Mouse (Mus musculus): ENCODE results near the gene Epb41l4b.

Epb41l4b gene

GRCm38 (mm10) chr4:57016366-57017171, 126.7 kb downstream of the Epb41l4b start:
- in situ Hi-C loops (cut with MboI, MseI) = loop anchor here (10.0 kb wide), 1 partner anchor 128 kb away; the partner anchor contains the start of gene Epb41l4b

- in situ Hi-C loops (cut with MboI, MseI) = loop anchor here (10.0 kb wide), 1 partner anchor 130 kb away; the partner anchor contains the start of gene Epb41l4b
Measured at GRCm38 (mm10) chr4:57015032-57015431, 128.2 kb downstream of the Epb41l4b start.

DNA sequence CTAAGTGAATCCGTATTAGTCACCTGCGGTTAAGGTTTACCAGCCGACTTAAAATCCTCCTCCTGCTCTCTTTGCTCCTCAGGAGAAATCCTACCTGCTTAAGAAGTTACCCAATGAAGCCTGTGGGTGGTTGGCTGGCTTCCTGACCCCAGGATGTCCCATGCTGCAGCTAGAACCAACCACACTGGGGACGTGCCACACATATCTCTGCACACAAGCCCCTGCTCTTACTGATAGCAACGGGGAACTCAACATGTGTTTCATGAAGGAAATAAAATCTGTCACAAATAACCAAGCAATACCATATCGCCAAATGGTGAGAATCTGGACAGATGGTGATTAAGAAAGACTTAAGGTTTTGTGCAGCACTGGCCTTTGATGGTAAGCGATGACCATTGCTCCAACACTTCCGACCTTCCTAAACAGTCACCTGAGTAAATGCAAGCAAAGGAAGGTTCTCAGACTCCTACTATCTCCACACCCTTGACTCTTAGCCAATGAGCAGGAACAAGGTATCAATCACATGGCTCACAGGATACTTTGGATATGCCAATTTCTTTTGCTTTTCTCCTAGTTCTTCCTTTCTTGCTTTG, 131.7 kb downstream of the Epb41l4b start:
- in situ Hi-C loops (cut with MboI, MseI) = loop anchor here (10.0 kb wide), 1 partner anchor 133 kb away; the partner anchor contains the start of gene Epb41l4b

DNA sequence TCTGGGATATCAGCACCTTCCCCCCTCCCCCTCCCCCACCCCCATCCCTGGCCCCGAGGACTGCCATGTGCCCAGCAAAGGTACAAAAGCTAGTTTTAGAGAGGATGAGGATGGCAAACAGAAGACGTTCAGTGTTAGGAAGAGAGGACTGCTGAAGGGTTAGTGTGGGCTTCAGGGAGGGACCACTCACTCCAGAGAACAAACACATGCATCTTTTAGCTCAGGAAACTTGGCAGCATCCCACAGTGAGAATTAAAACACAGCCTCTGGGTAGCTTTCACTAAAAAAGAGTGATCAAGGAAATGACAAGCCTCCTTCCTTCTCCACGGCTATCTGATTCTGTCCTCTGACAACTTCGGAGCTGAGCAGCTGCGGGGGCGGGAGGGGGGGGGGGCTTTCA, 132.3 kb downstream of the Epb41l4b start:
- in situ Hi-C loops (cut with MboI, MseI) = loop anchor here (10.0 kb wide), 1 partner anchor 134 kb away; the partner anchor contains the start of gene Epb41l4b

GRCm38 (mm10) chr4:57010425-57010824, 132.8 kb downstream of the Epb41l4b start:
- in situ Hi-C loops (cut with MboI, MseI) = loop anchor here (10.0 kb wide), 1 partner anchor 134 kb away; the partner anchor contains the start of gene Epb41l4b

DNA sequence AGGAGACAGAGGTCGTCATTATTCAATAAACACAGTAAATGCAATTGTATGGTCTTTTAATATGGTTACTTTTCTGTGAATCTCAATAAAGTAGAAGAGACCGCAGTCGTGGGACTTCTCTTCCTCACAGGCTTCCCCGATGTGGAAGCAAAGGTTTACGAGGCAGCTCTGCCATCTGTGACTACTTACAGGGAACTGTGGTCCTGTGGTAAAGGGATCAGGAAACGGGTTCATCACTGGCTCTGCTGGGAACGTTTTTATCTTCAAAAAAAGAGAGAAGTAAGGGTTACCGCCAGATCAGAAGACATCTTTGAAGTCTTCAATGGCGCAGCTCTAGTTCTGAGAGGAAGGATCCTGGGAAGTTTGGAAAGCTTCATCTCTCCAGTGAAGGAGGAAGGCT, 135.5 kb downstream of the Epb41l4b start:
- in situ Hi-C loops (cut with MboI, MseI) = no loop called here

- in situ Hi-C loops (cut with MboI, MseI) = no loop called here
Measured at GRCm38 (mm10) chr4:57005011-57005410, 138.2 kb downstream of the Epb41l4b start.

GRCm38 (mm10) chr4:57003886-57004285, 139.4 kb downstream of the Epb41l4b start:
- in situ Hi-C loops (cut with MboI, MseI) = no loop called here

GRCm38 (mm10) chr4:57002751-57003150, 140.5 kb downstream of the Epb41l4b start:
- in situ Hi-C loops (cut with MboI, MseI) = no loop called here

DNA sequence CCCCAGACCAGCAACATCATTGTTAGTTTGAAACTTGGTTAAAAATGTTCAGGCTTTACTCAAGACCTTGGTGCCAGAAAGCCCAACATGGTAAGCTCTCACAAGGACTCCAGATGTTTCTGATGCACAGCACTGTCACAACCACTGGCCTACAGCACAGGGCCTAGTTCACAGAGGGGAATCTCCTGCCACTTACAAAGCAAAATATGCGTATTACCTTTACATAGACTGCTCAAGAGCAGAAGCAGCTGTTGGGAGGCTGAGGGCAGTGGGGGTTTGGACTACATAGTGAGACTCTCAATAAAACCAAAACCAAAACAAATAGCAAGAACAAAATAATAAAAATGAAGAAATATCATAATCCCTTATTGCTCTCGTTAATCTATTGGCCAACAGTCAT, 141.8 kb downstream of the Epb41l4b start:
- in situ Hi-C loops (cut with MboI, MseI) = no loop called here

DNA sequence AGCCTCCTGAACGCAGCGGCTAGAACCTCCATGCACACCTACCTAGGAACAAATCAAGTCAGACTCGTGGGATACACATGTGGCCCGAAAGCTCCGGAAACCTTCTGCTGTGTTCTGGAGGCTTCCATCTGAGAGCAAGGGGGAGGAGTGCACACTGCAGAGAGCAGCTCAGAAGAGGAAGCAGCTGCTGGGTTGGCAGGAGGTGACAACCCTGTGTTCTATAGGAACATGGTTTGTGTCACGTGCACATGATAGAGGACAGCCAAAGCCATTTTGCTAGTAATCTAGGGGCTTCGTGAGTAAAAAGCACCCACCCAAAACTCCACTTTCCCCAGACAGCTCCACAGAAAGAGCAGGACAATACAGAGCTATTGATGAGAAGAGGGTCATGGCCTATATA, 149.9 kb downstream of the Epb41l4b start:
- in situ Hi-C loops (cut with MboI, MseI) = no loop called here

GRCm38 (mm10) chr4:56991951-56992350, 151.3 kb downstream of the Epb41l4b start:
- in situ Hi-C loops (cut with MboI, MseI) = no loop called here

- in situ Hi-C loops (cut with MboI, MseI) = no loop called here
Measured at GRCm38 (mm10) chr4:56990215-56990584, 153.0 kb downstream of the Epb41l4b start, which contains the start of gene Frrs1l. Frrs1l (minus strand) TSS chr4:56990391.

DNA sequence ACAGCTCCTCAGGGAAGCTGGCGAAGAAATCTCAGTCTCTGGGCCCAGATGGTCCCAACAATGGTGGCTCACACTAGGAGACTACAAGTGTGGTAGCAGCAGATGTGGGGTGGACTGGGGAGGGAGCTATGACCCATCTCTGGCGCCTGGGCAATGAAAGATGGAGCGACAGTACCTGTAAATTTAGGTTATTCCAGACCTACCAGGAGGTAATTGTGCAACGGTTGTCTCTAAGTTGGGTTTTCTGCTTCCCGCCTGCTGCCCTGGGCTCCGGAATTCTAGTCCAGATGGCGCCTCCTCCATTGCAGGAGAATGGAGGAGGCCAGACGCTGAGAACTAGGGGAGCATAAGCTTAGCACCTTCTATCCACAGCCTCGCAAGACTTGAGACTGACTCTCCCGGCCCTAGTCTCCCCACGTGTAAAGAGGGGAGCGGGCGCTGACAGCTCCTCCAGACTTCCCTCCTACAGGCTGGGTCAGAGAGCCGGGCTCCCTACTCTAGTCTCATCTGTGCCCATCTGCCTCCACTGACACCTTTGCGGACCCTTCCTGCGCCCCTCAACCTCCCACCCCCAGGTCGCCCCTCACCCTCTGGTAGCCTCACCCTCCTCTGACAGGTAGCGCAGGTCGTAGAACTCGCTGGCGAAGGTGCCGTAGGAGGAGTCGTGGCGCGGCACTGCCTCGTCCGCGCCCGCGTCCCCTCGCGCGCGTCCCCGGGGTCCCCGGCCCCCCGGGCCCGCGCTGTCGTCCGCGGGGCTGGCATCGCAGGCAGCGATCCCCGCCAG, 153.6 kb downstream of the Epb41l4b start:
- in situ Hi-C loops (cut with MboI, MseI) = no loop called here

DNA sequence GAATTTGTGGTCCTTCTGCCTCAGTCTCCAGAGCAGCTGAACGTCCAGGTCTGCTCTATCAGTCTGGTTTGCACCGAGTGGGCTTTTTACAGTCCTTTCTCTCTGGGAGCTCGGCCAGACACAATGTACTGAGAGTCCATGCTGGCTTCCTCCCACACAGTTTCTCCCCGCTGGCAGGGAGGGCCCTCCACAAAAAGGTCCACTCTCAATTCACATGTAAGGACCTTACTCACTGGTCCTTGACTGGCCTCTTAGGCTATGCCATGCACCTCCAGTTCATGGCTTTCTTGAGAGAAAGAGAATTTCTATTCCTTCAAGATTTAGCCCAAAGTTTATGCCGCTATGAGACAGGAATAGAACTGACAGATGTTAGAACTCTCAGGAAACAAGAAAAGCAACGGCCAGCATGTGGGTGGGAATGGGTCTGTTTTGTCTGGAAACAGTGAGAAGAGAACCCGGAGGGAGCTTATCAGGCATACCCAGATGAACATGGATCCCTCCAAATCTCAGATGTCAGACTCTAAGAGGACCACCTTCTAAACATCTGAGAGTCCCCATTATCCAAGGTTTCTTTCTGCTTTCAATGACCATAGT, 177.6 kb downstream of the Epb41l4b start:
- in situ Hi-C loops (cut with MboI, MseI) = no loop called here

GRCm38 (mm10) chr4:56963687-56964086, 179.6 kb downstream of the Epb41l4b start:
- in situ Hi-C loops (cut with MboI, MseI) = no loop called here

DNA sequence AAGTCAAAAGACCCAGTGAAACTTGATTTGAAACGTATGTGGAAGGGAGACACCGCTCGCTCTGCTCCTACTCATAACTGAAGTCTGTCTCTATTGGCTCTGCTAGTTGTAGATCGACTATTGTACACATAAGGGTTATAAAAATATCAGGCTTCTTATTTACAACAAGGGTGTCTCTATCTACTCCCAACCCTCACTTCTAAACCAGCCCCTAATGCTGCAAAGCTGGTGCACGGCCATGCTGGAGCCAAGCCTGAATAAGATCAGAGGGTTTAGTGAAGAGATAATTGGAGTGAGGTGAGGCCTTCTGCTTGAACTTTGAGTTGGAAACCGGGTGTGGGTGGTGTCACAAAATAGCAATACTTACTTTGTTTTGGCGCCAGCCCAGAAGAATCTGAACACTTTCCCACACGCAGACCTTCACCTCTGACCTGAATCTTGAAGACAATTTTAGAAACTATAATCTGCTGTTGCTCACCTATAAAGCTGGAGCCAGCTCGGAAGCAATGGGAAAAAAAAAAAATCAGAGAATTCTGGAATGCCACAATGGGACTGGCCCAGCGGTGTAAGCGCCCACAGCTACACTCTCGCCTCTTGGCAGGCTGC, 181.8 kb downstream of the Epb41l4b start:
- in situ Hi-C loops (cut with MboI, MseI) = no loop called here

DNA sequence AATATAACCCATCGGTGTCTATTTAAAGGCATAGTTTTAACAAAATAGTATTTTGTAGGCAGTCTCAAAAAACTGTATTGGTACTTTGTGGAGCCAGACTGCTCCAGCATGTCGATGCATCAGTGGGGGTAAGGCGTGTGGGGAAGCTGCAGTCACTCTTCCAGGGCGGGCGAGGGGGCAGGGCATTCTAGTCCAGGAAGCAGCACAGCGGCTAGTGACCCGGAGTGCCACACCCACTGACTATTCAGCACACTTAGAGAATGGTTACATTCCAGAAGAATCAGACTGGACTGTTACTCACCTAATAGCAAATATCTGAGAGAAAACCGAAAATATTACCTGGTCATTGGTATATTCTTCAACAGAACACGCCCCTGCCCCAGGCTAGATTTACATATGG, 185.7 kb downstream of the Epb41l4b start:
- in situ Hi-C loops (cut with MboI, MseI) = loop anchor here (10.0 kb wide), 1 partner anchor 2003 kb away; no protein-coding TSS in a partner anchor

- in situ Hi-C loops (cut with MboI, MseI) = loop anchor here (10.0 kb wide), 1 partner anchor 1998 kb away; no protein-coding TSS in a partner anchor
Measured at GRCm38 (mm10) chr4:56953235-56953634, 190.0 kb downstream of the Epb41l4b start.

DNA sequence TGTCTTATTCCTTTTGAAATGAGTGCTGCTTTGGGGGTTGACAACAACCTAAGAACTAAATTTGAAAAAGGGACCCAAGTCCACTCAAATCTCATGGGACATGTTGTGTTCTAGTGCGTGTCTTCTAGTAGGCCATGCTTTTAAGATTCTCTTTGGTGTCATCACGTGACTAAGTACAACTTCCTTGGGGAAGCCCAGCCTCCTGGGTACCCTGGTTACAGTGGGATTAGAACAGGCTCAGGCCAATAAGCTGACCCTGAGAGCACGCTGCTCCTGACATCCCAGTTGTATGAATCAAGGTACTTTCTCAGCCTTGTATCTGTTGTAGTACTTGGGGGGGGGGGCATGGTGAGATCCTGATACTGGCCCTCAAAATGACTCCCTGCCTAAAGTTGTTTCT, 191.5 kb downstream of the Epb41l4b start:
- in situ Hi-C loops (cut with MboI, MseI) = loop anchor here (10.0 kb wide), 1 partner anchor 1997 kb away; no protein-coding TSS in a partner anchor

DNA sequence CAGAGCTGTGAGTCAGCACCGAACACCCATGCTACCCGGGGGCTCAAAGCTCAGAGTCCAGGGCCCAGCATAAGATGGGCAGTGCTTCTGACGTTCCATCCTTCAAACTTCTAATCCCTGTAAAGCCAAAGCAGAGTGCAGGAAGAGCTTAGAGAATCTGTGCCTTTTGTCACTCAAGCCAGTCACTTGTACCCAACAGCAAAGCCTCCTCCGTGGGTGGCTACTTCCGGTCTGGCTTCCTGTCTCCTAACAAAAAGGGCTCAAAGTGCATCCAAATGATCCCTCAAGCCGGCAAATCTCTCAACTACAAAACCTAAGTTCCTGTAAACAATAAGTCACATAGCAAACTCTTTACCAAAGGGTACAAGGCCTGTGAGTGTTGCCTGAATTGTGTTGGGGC, 193.7 kb downstream of the Epb41l4b start:
- in situ Hi-C loops (cut with MboI, MseI) = no loop called here

Measured in regulatory T cell (primary cell).